In genomic region chr19:22631316-22631715, GRCm38 (mm10) we compare ENCODE assay signal across 8 mouse cellular contexts.
DNase-seq lines count a peak whose midpoint lies in the region; ATAC-seq and TF ChIP-seq lines count a peak whose summit lies in the region.

No protein-coding gene starts in this region.

- no peak overlapping the region for H3K4me3 ChIP-seq in heart, postnatal 0 days (ENCODE audit: low read depth, low read length)
- H3K4me3 ChIP-seq in E14TG2a.4 (replicated peaks; ENCODE audit: low read length) = no peak overlapping the region

- H3K27me3 ChIP-seq in heart, postnatal 0 days (ENCODE audit: control insufficient read depth, insufficient read depth, low read length) = no peaks in the 10 kb centered on the region
- H3K27me3 ChIP-seq in E14TG2a.4 (ENCODE audit: insufficient read depth, low read length) = no peaks in the 10 kb centered on the region

- no peak overlapping the region for H3K9ac ChIP-seq in heart, postnatal 0 days (replicated peaks; ENCODE audit: low read depth, low read length)

- no peak overlapping the region for H3K27ac ChIP-seq in heart, postnatal 0 days (ENCODE audit: low read depth)

- no peak overlapping the region for H3K4me2 ChIP-seq in heart, postnatal 0 days (ENCODE audit: low read depth, low read length)

- DNase-seq in heart, postnatal 0 days (ENCODE audit: low spot score) = no peak
- no peak for DNase-seq in heart, adult 8-10 months (ENCODE audit: low spot score)
- peak; percentile 49 to 68 for DNase-seq in cerebellum, postnatal 25 days
- peak; percentile 64 for DNase-seq in kidney, postnatal 10 days
- DNase-seq in lung, postnatal 10 days = peak; percentile 33
- DNase-seq in neural tube, embryonic 10.5 days (ENCODE audit: extremely low spot score, low spot score) = no peak
- DNase-seq in spleen, adult 18-20 months = no peak

- ATAC-seq in heart, postnatal 0 days (ENCODE audit: insufficient read depth, low read depth) = no peak

- no peaks in the 10 kb centered on the region for H3K36me3 ChIP-seq in heart, postnatal 0 days (replicated peaks; ENCODE audit: control insufficient read depth, insufficient read depth, low read length)
- no peaks in the 10 kb centered on the region for H3K36me3 ChIP-seq in E14TG2a.4 (ENCODE audit: insufficient read depth, low read length)

- no peaks in the 10 kb centered on the region for H3K9me3 ChIP-seq in heart, postnatal 0 days (replicated peaks; ENCODE audit: control insufficient read depth, low read length)
- H3K9me3 ChIP-seq in E14TG2a.4 (ENCODE audit: low read length) = no peaks in the 10 kb centered on the region

- no peaks in the 10 kb centered on the region for H3K4me1 ChIP-seq in heart, postnatal 0 days (ENCODE audit: control insufficient read depth, insufficient read depth)
- H3K4me1 ChIP-seq in E14TG2a.4 (replicated peaks; ENCODE audit: low read depth, low read length) = no peaks in the 10 kb centered on the region

- WGBS in heart, postnatal 0 days = 62% methylated on average over 6 of the region's 6 CpGs

- TF ChIP-seq CTCF in heart, postnatal 0 days (IDR thresholded peaks at IDR 0.05; ENCODE audit: low read depth) = peak; percentile 70
- TF ChIP-seq CTCF in E14TG2a.4 (conservative IDR thresholded peaks at IDR 0.05; ENCODE audit: low read length) = peak; percentile 46

- no peak for TF ChIP-seq EP300 in heart, postnatal 0 days (IDR thresholded peaks at IDR 0.05; ENCODE audit: low read depth)

Comparison
In these comparisons a context has a peak if more than half of its experiments do, and no peak if none do; other contexts are left out.
1. DNase-seq: peak in cerebellum, postnatal 25 days (2 of 2), kidney, postnatal 10 days (single experiment) and lung, postnatal 10 days (single experiment); none in heart, postnatal 0 days (single experiment), heart, adult 8-10 months (single experiment), neural tube, embryonic 10.5 days (single experiment) and spleen, adult 18-20 months (0 of 2).